Mouse (Mus musculus): ENCODE results near the gene Eml2. TPM values are rescaled to one million over a fixed set of nuclear protein-coding genes. Genes with fewer than 3 reads are reported as not detected.

The Eml2 gene
- polyA plus RNA-seq, 1 experiment from 2014 or later: 12.8 TPM

DNA sequence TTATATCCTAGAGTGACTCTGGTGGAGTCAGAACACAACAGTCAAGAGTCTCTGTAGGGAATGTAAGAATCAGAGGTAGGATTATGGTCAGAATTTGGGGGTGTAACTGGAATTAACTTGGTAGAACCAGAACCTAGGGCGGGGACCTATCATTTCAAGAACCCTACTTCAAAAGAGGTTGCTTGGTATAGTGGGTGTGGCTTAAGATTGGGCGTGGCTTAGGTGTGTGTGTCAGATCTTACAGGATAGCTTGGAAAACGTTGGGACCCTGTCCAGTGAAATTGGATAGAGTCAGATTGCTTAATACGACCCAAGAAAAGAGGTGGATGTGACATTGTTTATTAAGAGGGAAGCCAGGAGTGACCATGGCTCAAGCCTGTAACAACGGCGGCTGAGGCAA is 3.7 kb downstream of the Eml2 start:
- Histone ChIP-seq H3K4me2 (peak overlapping the region; percentile 42), H3K4me1 (peaks cover 64% of the 10 kb centered on the region), H3K9me3 (no peaks in the 10 kb centered on the region), H3K36me3 (no peaks in the 10 kb centered on the region), H3K9ac (no peak overlapping the region), H3K27ac (no peak overlapping the region), H3K27me3 (peaks cover 53% of the 10 kb centered on the region), H3K4me3 (0 out of 2 replicates have a peak overlapping the region, but pooled peaks have one; percentile 30)
- WGBS: 36% methylated on average over 6 of the region's 6 CpGs
- no peak for ATAC-seq (ENCODE audit: insufficient number of reproducible peaks, low FRiP score, low TSS enrichment, low read depth)

DNA sequence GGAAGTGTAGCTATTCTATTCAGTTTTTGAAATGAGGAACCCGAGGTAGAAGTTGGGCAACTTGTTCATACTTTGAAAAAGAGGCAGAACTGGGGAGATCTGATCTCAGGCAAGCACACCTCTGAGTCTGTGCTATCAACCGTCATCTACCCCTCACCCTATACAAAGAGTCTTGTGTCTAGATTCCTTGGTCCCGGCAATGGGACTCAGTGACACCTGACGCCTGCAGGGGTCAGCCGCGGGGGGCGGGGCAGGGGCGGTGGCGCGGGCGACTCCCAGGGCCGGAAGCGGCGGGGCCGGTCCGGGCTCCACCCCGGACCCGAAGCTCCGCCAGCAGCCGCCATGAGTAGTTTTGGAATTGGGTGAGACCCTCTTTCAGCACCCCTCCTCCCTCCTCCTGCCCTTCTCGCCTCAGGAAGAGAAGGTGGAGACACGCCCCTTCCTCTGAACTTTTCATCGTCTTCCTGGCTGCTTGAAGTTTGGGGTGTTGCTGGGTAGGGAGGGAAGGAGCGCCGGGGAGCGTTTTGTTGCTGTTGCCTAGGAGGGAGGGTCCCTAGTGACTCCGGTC is 4.7 kb downstream of the Eml2 start:
- Histone ChIP-seq H3K36me3 (peaks cover 2% of the 10 kb centered on the region; the same call in 1 of the 2 replicates), H3K27ac (peak overlapping the region; percentile 63; the same call in 1 of the 2 replicates), H3K9me3 (no peaks in the 10 kb centered on the region), H3K27me3 (peaks cover 46% of the 10 kb centered on the region), H3K4me2 (peak overlapping the region; percentile 66), H3K4me1 (peaks cover 68% of the 10 kb centered on the region), H3K4me3 (peak overlapping the region; percentile 52), H3K9ac (peak overlapping the region; percentile 27)
- no peak for ATAC-seq (ENCODE audit: insufficient number of reproducible peaks, low FRiP score, low TSS enrichment, low read depth)
- 2% methylated on average over 27 of the region's 27 CpGs for WGBS

DNA sequence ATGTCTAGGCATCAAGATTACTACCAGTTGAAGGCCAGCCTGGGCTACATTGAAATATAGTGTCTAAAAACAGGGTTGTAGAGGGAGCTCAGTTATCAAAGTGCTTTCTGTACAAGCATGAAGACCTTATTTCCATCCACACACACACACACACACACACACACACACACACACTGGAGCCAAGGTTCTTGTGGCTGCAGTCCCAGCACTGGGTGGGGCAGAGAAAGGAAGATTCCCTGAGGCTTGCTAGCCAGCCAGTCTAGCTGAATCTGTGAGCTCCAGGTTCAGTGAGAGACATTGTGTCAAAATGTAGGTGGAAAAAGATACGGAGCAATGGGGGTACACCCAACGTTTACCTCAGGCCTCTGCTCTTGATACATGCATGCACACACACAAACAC is 8.0 kb downstream of the Eml2 start:
- WGBS: 51% methylated on average over 2 of the region's 2 CpGs
- Histone ChIP-seq H3K4me2 (no peak overlapping the region), H3K9ac (no peak overlapping the region), H3K4me1 (peaks cover 49% of the 10 kb centered on the region), H3K27me3 (peaks cover 13% of the 10 kb centered on the region), H3K27ac (peak overlapping the region; percentile 69), H3K4me3 (no peak overlapping the region), H3K36me3 (peaks cover 16% of the 10 kb centered on the region), H3K9me3 (no peaks in the 10 kb centered on the region)
- ATAC-seq (ENCODE audit: insufficient number of reproducible peaks, low FRiP score, low TSS enrichment, low read depth): no peak

DNA sequence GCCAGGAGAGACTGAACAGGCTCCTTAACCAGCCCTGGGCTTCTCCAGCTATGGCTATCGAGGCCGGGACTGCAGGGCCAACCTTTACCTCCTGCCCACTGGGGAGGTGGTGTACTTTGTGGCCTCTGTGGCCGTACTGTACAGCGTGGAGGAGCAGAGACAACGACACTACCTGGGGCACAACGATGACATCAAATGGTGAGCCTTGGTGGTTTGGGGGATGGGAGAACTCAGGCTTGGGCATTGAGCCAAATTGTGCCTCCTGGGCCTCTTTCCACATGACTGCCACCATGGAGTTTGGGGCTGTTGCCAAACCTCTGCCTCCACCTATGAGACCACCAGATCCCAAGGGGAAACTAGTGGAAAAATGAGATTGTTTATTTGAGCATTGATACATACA is 8.5 kb downstream of the Eml2 start:
- WGBS: 50% methylated on average over 6 of the region's 6 CpGs
- Histone ChIP-seq H3K4me3 (no peak overlapping the region), H3K4me2 (no peak overlapping the region), H3K9me3 (no peaks in the 10 kb centered on the region), H3K4me1 (peaks cover 44% of the 10 kb centered on the region), H3K9ac (no peak overlapping the region), H3K36me3 (peaks cover 16% of the 10 kb centered on the region), H3K27me3 (peaks cover 8% of the 10 kb centered on the region), H3K27ac (peak overlapping the region; percentile 69)
- ATAC-seq (ENCODE audit: insufficient number of reproducible peaks, low FRiP score, low TSS enrichment, low read depth): no peak

DNA sequence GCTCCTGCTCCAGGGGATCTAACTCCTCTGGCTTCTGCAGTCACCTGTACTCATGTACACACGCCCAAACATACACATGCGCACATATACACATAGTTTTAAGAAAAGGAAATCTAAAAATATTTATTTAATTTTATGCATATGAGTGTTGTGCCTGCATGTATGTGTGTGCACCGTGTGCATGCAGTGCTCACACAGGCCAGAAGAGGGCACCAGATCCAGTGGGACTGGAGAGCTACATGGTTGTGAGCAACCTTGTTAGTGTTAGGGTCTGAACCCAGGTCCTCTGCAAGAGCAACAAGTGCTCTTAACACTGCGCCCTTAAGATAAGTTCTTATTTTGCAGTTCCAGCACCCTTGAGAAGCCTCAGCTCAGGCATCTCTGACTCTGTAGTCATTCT is 18.5 kb downstream of the Eml2 start:
- Histone ChIP-seq H3K27ac (no peak overlapping the region), H3K9ac (no peak overlapping the region), H3K9me3 (no peaks in the 10 kb centered on the region), H3K4me3 (no peak overlapping the region), H3K27me3 (no peaks in the 10 kb centered on the region), H3K4me2 (no peak overlapping the region), H3K36me3 (peaks cover 70% of the 10 kb centered on the region), H3K4me1 (no peaks in the 10 kb centered on the region)
- 97% methylated on average over 4 of the region's 4 CpGs for WGBS
- ATAC-seq (ENCODE audit: insufficient number of reproducible peaks, low FRiP score, low TSS enrichment, low read depth): no peak

DNA sequence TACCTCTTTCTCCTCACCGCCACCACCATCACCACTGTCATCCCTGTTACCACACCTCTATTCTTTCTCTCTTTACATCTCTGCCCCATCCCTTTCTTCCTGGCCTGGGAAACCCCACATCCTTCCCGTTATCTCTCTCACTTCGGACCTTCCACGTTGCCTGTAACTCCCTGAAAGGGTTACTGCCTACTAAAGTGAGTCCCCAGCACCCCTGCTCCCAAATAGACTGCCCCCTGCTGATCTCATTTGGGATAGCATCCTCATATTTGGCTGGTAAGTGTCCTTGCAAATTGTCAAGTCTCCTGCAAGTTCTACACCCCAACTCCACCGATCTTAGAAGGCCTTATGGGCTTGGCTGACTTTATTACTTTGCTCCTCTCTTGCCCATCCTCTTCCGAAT is 20.5 kb downstream of the Eml2 start:
- H3K27ac ChIP-seq: no peak overlapping the region
- H3K9ac ChIP-seq: no peak overlapping the region
- no peaks in the 10 kb centered on the region for H3K9me3 ChIP-seq
- no peaks in the 10 kb centered on the region for H3K27me3 ChIP-seq
- 65% methylated on average over 6 of the region's 6 CpGs for WGBS
- ATAC-seq (ENCODE audit: insufficient number of reproducible peaks, low FRiP score, low TSS enrichment, low read depth): no peak
- no peak overlapping the region for H3K4me2 ChIP-seq
- peaks cover 70% of the 10 kb centered on the region for H3K36me3 ChIP-seq
- H3K4me1 ChIP-seq: no peaks in the 10 kb centered on the region
- no peak overlapping the region for H3K4me3 ChIP-seq

DNA sequence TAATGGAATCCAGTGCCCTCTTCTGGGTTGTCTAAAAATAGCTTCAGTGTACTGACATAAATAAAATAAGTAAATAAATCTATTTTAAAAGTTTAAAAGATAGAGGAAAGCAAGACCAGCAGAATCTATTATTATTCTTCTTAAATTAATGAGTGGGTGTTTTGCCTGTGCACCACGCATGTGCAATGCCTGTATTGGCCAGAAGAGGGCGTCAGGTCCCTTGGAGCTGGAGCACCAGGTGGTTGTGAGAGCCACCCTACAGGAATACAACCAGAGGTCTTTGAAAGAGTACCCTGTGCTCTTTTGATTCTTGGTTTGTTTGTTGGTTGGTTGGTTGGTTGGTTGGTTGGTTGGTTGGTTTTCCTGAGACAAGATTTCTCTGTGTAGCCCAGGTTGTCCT is 21.8 kb downstream of the Eml2 start:
- Histone ChIP-seq H3K9ac (no peak overlapping the region), H3K27me3 (no peaks in the 10 kb centered on the region), H3K9me3 (no peaks in the 10 kb centered on the region), H3K36me3 (peaks cover 70% of the 10 kb centered on the region), H3K4me3 (no peak overlapping the region), H3K4me1 (no peaks in the 10 kb centered on the region), H3K27ac (no peak overlapping the region), H3K4me2 (no peak overlapping the region)
- 24% methylated on average over 2 of the region's 2 CpGs for WGBS
- ATAC-seq (ENCODE audit: insufficient number of reproducible peaks, low FRiP score, low TSS enrichment, low read depth): no peak

DNA sequence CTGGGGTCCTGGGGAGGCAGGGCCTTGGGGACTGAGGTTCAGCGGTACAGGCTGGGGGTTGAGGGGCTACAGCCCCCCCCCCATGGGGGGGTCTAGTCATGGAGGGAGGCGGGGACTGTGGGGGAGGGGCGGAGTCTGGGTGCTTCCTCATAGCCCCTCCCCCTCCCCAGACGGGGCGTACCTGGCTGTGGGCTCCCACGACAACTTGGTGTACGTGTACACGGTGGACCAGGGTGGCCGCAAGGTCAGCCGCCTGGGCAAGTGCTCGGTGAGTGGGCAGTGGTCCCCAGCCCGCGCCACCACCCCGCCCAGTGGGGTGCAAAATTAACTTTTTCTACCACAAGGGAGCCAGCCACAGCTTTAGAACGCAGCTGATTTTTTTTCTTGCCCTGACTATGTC is 25.4 kb downstream of the Eml2 start:
- peaks cover 64% of the 10 kb centered on the region for H3K36me3 ChIP-seq
- no peak overlapping the region for H3K9ac ChIP-seq
- ATAC-seq (ENCODE audit: insufficient number of reproducible peaks, low FRiP score, low TSS enrichment, low read depth): peak; percentile 59; the same call in 1 of the 2 replicates
- H3K4me1 ChIP-seq: no peaks in the 10 kb centered on the region
- H3K27me3 ChIP-seq: no peaks in the 10 kb centered on the region
- H3K4me2 ChIP-seq: no peak overlapping the region
- no peak overlapping the region for H3K27ac ChIP-seq
- no peak overlapping the region for H3K4me3 ChIP-seq
- no peaks in the 10 kb centered on the region for H3K9me3 ChIP-seq
- WGBS: 68% methylated on average over 15 of the region's 15 CpGs

DNA sequence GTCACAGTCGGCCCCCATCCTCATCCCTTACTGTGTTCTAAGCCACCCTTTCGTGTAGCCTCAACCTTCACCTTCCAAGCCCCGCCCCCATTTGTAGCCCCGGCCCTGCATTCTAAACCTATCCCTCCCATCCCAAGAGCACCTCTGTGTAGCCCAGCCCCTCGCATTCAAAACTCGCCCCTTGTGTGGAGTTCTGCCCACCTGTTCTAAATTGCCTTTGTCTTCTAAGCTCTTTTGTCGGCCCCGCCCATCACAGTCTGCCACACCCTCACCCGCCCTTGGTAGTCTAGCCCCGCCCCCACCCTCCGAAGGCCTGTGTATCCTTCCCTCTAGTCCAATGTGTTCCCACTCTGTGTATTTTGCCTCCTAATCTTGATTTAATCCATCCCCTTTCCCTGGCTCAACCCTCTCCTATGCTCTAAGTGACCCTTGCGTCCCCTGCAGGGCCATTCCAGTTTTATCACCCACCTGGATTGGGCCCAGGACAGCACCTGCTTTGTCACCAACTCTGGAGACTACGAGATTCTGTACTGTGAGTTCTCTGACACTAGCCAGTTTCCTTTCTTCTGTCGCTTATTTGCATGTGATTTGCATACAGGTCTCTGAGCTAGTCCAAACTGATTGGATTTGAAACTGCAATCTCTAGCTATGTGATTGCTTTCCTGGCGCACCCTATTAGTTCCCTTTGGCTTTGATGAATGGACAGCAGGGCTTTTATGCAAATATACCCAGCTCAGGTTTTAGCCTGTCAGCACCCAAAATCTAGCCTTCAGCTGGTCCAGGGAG is 26.0 kb downstream of the Eml2 start:
- H3K36me3 ChIP-seq: peaks cover 60% of the 10 kb centered on the region

DNA sequence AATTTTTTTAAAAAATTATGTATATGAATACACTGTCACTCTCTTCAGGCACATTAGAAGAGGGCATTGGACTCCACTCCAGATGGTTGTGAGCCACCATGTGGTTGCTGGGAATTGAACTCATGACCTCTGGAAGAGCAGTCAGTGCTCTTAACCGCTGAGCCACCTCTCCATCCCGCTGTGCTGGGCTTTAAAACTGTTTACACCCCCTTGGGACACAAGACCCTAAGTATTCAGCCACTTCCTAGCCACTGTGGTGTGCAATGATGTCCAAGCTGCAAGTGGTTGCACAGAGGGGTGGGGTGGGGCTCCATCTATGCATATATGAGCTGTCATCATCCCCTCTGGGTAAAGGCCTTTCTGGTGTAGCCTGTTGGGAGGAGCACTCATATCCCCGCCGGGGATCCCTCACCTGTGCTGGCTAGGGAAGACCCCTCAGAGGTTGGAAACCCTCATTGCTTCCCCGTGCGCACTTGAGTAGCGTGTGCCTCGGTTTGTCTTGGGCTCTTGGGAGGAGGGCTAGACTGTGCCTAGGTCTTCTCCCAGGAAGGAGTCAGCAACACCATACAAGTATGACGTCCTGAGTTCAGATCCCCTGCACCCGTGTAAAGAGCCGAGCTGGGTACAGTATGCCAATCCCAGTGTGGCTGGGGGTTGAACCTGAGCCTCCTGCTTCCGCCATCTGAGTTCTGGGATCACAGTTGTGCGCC is 32.1 kb downstream of the Eml2 start:
- H3K9me3 ChIP-seq: no peaks in the 10 kb centered on the region
- no peak overlapping the region for H3K4me3 ChIP-seq
- H3K4me1 ChIP-seq: peaks cover 13% of the 10 kb centered on the region
- H3K36me3 ChIP-seq: peaks cover 25% of the 10 kb centered on the region
- H3K9ac ChIP-seq: no peak overlapping the region
- no peak overlapping the region for H3K27ac ChIP-seq
- no peak for ATAC-seq (ENCODE audit: insufficient number of reproducible peaks, low FRiP score, low TSS enrichment, low read depth)
- no peak overlapping the region for H3K4me2 ChIP-seq
- H3K27me3 ChIP-seq: no peaks in the 10 kb centered on the region
- WGBS: 83% methylated on average over 13 of the region's 13 CpGs

More for the DNA sequence above, 26.0 kb downstream of the Eml2 start:
- no peak for ATAC-seq (ENCODE audit: insufficient number of reproducible peaks, low FRiP score, low TSS enrichment, low read depth)
- H3K4me1 ChIP-seq: no peaks in the 10 kb centered on the region
- H3K4me3 ChIP-seq: no peak overlapping the region
- H3K4me2 ChIP-seq: no peak overlapping the region
- no peaks in the 10 kb centered on the region for H3K9me3 ChIP-seq
- H3K27me3 ChIP-seq: no peaks in the 10 kb centered on the region
- H3K27ac ChIP-seq: no peak overlapping the region
- 59% methylated on average over 15 of the region's 15 CpGs for WGBS
- H3K9ac ChIP-seq: no peak overlapping the region

DNA sequence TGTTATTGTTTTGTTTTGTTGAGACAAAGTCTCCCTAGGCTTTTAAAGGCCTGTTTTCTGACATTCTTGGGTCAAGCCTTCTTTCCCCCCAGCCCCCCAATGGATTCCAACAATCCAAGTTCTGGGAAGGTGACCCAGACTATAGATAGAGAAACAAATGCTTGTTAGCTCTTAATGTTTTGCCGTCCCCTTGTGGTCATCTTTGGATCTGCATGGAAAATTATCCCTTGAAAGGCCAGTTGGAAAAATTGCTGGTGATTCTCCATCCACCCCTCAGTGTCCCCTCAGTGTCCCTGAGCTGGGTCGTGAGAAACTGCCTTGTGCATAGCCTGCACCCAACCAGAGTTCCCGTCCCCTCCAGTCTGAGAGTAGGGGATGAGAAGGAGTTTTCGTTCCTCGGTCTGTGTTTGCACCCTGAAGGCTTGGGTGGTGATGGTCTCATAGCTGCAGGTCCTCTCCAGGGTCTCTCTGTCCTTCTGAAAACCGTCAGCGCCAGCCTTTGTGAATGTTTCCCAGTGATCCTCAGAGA is 32.8 kb downstream of the Eml2 start:
- peaks cover 14% of the 10 kb centered on the region for H3K4me1 ChIP-seq
- no peak overlapping the region for H3K9ac ChIP-seq
- ATAC-seq (ENCODE audit: insufficient number of reproducible peaks, low FRiP score, low TSS enrichment, low read depth): no peak
- no peaks in the 10 kb centered on the region for H3K9me3 ChIP-seq
- no peak overlapping the region for H3K27ac ChIP-seq
- WGBS: 44% methylated on average over 7 of the region's 7 CpGs
- H3K4me2 ChIP-seq: no peak overlapping the region
- H3K4me3 ChIP-seq: no peak overlapping the region
- peaks cover 20% of the 10 kb centered on the region for H3K36me3 ChIP-seq
- H3K27me3 ChIP-seq: no peaks in the 10 kb centered on the region

DNA sequence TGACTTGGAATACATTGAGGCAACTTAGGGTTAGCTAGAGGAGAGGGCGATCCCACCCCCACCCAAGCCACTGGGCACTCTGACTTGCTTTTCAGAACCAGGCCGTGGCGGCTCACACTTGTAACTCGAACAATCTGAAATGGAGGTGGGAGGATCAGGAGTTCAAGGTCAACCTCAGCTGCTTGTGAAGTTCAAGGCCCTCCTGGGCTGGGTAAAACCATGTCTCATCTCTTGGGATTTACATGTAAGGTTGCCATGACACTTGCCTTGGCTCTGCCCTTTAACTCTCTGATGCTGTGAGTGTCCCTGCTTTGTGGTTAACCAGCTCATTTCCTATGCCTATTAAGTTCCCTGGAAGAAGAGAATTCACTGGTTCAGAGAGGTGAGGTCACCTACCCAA is 33.3 kb downstream of the Eml2 start:
- 78% methylated on average over 4 of the region's 4 CpGs for WGBS
- H3K9me3 ChIP-seq: no peaks in the 10 kb centered on the region
- H3K9ac ChIP-seq: no peak overlapping the region
- no peaks in the 10 kb centered on the region for H3K27me3 ChIP-seq
- ATAC-seq (ENCODE audit: insufficient number of reproducible peaks, low FRiP score, low TSS enrichment, low read depth): no peak
- no peak overlapping the region for H3K4me2 ChIP-seq
- H3K27ac ChIP-seq: no peak overlapping the region
- no peak overlapping the region for H3K4me3 ChIP-seq
- H3K4me1 ChIP-seq: peaks cover 18% of the 10 kb centered on the region
- peaks cover 15% of the 10 kb centered on the region for H3K36me3 ChIP-seq
